Mouse (Mus musculus) heart, postnatal 10 days (tissue): Measurements from ENCODE around the gene Gpn1. TPM values are rescaled to one million over a fixed set of nuclear protein-coding genes. Genes with fewer than 3 reads are reported as not detected.
"Not testable (repeated sequence)": the region's sequence is repeated elsewhere in the genome, so short reads cannot be mapped to it uniquely, and the experiment has no call there.

Source experiments
- DNase-seq, 2 experiments: peaks; one replicate each; pipeline ENCODE4 v3.0.0; 2021
- intact Hi-C: fragments of 180-260 bp; cut with DNase I; formaldehyde crosslinking; loops from one replicate; pipeline ENCODE4 v1.15.1; 2025
- total RNA-seq, 2 experiments: library from RNA; stranded (reverse); gene quantifications; 2 replicates each; pipeline ENCODE4 v1.2.3; 2021

Gene Gpn1
- 10 to 100 TPM; 22.1 to 24.5 TPM for total RNA-seq

DNA sequence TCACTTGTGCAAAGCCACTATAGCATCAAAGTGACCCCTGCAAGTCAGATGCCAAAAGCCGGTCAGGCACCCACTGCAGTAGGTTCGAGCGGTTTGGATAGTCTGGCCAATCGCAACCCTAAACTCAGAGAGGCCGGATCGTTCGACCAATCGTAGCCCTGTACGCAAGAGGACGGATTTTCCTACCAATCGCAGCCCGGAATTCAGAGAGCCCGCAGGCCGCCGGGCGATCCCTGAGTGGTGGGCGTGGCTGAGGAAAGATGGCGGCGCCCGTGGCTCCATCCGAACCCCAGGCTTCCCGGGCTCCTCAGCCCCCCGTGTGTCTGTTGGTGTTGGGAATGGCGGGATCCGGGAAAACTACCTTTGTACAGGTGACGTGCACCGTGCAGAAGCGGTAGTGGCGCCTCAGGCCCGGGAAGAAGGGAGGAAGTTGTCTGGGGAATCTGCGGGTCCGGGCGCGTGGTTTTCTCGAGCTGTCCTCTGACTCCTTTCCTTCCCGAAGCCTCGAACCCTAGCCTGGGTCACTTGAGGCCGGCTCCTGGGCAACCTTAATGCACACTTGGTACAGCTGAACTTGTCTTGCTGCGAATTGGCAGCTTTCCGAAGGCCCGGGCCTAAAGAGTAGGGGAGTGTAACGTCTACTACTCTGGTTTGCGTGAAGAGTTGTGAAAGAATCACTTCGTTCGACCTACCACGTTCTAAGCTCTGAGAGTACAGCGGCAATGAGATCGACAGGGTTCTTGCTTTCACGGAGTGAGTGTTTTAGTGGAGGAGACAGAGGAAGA, at the start of gene Gpn1:
Gene Gpn1 (plus strand): TSS at position 229 of the 785 bp plus-strand sequence.
- intact Hi-C loops = no loop called here
- DNase-seq = peak; percentile 94 to 96

DNA sequence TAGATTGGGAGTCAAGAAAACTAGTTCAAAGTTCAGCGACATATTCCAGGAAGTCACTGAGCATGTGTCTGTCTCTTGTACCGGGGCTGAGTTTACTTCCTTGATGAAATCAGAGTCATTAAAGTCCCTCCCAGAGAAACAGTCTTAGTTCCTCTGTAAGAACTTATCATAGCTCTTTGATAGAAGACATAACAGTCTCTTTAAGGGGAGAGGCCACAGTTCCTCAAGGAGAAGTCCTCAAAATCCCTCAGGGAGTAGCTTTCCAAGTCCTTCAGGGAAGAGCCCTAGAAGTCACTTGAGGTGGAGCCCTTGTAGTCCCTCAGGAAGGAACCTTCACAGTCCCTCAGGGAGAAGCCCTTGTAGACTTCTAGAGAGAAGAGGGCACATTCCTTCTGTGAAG, 43.2 kb upstream of the Gpn1 start:
- intact Hi-C loops = no loop called here
- no peak for DNase-seq

DNA sequence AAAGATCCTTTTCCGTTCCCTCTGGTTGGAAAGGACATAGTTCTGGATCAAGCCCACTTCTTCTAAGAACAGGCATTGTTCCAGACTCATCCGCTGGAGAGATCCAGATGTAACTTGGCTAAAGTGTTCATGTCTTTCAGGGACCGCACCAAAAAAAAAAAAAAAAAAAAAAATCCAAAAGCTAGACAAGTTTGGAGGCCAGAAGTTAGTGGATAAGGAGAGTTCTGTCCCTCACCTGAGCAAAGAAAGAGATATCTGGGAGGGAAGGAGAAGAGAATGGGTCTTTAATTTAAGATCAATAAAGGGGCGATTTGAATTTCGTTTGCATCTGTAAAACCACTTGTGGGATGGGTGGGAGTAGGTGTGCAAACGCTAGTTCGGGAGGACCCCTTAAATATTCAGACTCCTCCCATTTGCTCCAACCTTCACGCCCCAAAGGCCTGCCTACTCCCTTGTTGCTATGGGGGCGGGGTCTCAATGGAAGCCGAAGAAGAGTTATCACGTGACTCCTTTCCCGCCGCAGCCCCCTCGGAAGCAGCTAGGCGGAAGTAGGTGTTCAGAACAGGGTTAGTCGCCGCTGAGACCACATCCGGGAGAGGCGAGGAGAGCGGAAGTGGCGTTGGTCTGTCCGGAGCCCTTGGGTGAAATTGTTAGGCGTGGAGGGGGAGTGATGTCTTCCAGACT, 42.5 kb upstream of the Gpn1 start, which contains the start of gene Zfp512:
Gene Zfp512 (plus strand): TSS at position 554 of the 684 bp plus-strand sequence.
- peak; percentile 95 to 97 for DNase-seq
- intact Hi-C loops = no loop called here

DNA sequence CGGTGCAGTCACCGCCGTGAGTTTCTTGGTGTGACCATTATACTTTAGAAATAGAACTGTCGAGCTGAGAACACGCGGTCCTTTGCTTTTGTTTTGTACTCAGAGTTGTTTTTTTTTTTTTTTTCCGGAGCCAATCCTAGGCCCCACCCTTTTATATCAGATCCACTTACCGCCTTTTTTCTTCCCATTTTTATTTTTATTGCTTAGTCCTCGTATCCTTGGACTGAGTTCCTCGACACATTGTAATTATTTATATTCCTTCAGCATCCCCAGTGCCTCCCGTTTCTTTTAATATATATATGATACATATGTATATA, 42.0 kb upstream of the Gpn1 start:
- DNase-seq = no peak
- intact Hi-C loops = no loop called here

DNA sequence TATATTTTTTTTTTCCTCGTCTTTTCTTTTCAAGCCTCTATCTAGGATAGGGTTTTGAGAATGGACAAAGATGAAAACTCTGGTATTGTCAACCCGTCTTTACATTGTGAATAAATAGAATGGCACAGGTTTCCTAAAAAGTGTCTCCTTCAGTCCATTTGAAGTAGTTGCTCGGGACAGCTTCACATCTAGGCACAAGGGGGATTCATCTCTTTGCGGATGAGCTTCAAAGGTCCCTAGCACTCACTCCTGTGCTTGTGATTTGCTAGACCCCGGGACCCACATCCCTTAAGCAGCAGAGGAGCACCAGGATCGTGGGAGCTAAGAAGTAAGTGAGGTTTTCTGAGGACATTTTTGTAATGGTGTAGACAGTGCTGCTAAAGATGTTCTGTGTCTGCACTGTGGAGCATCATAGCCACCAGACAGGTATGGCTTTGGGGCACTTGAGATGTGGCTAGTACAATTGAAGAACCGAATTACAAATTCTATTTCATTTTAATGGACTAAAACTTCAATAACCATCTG, 41.6 kb upstream of the Gpn1 start:
- peak in 1 of 2 experiments; percentile 12 for DNase-seq
- intact Hi-C loops = no loop called here

DNA sequence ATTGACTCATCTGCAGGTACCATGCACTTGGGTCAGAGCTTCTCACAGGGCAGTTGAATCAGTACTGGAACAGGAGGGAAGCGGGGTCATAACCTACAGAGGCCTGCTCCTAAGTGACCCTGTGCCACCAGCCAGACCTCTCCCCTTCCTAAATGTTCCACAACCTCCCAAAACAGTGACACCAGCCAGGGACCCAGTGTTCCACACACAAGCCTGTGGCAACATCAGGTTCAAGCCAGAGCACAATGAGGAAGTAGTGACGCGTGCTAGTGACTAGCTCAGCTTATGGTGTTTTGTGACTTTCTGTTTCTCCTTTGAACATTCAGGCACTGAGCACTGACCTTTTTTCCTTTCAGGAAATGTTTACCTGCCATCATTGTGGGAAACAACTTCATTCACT, 26.7 kb upstream of the Gpn1 start:
- peak in 1 of 2 experiments; percentile 2 for DNase-seq
- intact Hi-C loops = no loop called here

DNA sequence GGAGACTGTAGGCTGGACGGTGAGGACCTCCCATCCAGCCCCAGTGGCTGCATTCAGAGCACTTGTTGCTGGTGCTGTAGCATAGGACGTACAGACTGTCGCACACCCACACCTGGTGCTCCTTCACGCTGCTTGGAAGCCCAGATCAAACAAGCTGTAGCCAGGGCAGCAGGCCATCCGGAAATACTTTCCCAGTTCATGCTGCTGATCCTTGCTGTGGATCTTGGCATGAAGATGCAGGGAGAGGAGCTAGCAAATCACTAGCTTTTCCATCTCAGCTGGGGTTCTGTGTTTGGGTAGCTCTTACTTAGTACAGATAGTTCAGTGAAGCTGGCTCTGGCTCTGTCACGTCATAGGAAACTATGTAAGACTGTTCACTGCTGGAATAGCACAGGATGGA, 24.8 kb upstream of the Gpn1 start:
- intact Hi-C loops = no loop called here
- DNase-seq = no peak

DNA sequence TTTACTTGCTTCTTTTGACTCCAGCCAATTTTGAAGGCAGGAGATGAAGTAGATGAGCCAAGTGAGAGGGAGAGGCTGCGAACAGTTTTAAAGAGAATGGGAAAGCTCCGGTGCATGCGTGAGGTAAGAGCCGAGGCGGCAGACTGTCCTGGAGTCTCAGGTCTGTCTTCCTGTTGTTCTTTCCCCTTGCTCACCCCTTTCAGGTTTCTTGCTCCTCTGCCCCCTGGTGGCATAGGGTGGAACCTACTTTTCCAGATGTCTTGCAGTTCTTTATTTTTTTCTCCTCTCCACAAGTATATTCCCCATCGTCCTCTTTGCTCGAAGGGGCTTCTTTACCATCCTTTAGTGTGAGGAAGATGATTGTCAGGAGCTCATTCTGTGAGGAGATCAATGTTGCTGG, 24.2 kb upstream of the Gpn1 start:
- peak; percentile 48 to 72 for DNase-seq

DNA sequence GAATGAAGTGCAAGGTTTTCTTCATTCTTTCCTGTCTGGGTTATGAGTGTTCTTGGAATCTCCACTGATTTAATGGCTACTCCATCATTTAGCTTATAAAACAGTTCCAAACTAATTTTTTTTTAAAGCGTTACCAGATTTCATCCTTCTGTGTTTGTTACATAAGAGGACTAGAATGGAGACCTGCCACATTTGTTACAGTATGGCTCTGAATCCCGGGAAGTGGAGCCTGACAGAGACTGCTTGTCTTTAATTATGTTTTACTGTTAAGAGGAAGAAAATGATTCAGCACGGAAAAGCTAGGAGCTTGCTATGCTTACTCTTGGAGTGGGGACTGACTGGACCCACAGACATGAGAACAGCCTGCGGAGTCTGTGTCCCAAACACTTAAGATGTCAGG, 14.0 kb upstream of the Gpn1 start:
- intact Hi-C loops = no loop called here
- no peak for DNase-seq

More for the DNA sequence above, 24.2 kb upstream of the Gpn1 start:
- intact Hi-C loops = no loop called here

DNA sequence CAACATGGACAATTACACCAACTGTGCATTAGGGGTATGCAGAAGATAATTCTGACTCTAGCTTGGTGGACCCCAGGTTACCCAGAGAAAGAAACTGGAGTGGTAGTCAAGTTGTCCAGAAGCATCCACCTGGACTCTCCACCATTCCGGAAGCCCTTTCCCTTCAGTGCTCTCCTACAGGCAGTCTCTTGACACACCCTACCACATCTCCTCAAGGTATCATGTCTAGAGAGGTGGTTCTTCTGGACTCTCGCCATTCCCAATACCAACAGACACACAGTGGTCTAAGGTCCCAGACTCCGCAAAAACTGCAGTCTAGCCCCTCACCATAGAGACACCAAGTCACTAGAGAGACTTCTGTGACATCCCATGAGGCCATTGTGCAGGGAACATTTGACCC, 9.1 kb upstream of the Gpn1 start, which contains the start of gene 4930548H24Rik:
Gene 4930548H24Rik (plus strand): TSS at position 301 of the 400 bp plus-strand sequence.
- intact Hi-C loops = no loop called here
- DNase-seq = no peak

DNA sequence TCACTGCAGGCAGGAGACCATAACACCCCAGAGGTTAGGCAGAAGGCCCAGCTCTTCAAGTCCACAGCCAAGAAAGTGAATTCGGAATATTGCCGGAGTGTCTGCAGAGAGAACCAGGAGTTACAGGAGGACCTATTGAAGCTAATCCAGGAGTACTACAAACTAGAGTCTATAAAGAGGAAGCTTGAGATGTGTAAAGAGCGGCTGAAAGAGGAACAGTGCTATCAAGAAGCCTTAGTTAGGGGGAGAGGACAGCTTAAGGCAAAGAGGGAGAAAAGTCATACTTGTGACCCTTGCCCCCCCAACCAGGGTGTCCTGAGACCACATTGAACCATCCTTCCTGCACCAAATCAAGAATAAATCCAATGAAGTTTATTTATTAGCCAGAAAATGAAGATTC, 6.7 kb upstream of the Gpn1 start:
- no peak for DNase-seq

DNA sequence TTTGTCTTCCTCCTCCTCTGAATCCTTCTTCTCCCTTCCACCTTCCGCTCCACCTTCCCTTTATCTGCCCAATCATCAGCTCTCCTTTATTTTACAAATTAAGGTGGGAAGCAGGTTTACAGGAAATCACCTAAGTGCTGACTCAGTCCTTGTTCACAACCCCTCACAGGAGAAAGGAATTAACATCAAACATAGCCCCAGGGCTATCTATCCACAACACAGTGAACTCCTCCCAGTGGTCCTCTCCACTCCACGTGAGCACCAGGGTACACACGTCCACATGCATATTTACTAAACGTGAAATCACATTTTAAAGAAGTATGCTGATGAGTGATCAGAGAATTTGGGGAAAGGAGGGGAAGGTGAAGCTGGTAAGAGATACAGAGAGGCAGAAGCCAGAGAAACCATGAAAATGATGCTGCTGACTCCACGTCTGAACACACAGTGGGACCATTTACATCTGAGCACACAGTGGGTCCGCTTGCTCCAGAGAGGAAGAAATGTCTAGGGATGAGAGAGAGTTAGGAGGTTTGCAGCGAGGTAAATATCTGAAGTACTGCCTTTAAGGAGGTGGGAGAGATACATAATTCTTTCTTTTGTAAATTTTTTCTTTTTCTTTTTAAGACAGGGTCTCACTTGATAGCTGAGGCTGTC, 5.3 kb upstream of the Gpn1 start:
- intact Hi-C loops = no loop called here
- DNase-seq = no peak

More for the DNA sequence above, 6.7 kb upstream of the Gpn1 start:
- intact Hi-C loops = no loop called here

DNA sequence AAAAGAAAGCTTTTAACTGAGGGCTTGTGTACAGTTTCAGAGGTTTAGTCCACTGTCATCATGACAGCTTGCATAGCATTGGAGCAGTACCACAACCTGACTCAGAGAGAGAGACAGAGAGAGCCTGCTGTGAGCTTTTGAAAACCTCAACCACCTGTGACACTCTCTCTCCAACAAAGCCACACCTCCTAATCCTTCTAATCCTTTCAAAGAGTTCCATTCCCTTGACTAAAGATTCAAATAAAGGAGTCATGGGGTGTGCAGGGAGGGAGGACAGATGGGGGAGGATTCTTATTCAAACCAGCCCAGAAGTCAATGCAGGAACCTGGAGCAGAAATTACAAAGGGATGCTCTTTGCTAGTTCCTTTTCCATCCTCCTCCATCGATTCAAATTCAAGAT, 2.5 kb upstream of the Gpn1 start:
- intact Hi-C loops = no loop called here

DNA sequence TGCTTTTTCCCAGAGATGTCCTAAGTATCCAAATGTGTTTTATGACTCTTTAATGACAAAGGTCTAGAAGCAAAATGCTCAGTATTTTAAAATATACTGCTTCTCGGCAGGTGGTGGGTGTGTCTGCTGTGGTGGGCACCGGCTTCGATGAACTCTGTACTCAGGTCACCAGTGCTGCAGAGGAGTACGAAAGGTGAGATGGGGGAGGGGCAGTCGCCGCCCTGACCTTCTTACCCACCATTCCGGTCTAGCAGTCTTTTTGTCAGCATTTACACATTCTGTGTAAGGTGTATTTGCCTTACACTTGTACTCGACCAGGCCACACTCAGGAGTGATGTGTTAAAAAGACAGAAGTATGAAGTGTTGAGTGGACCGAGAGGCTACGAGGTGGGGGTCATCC, 10.3 kb downstream of the Gpn1 start:
- intact Hi-C loops = no loop called here
- DNase-seq = no peak

More for the DNA sequence above, 2.5 kb upstream of the Gpn1 start:
- no peak for DNase-seq

DNA sequence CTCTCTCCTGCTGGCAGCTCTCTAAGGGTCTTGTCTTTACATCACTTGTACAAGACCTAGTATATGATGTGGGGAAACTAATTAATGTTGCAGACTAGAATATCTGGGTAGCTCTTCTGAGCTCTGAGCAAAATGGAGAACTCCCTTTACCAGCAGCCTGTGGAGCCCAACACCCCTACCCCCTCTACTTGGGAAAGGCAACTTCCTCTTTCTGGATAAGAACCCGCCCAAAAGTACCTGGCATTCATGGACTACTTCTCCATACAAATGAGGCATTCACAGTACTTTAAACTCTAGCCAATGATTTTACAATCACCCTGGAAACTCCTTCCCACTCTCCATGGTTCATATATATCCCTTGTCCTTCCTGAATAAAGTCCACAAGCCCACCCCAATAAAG, 17.9 kb downstream of the Gpn1 start:
- DNase-seq = no peak
- intact Hi-C loops = no loop called here

DNA sequence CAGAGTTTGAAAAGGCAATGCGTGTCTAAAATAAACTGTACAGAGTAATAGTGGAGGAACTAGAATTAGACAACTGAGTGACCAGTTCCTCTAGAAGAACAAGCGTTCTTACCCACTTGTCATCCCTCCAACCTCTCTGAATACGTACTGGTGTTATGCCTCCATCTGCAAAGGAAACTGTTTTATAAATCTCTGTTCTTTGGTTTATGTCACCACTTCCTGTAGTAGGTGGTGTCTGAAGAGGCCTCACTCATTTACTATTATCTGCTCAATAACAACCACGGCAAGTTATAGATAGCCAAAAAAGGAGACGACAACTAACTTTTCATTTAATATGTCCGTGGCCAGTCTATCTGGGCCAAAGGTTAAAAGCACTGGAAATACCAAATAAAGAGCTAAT, 26.0 kb downstream of the Gpn1 start:
- DNase-seq = no peak
- intact Hi-C loops = no loop called here

DNA sequence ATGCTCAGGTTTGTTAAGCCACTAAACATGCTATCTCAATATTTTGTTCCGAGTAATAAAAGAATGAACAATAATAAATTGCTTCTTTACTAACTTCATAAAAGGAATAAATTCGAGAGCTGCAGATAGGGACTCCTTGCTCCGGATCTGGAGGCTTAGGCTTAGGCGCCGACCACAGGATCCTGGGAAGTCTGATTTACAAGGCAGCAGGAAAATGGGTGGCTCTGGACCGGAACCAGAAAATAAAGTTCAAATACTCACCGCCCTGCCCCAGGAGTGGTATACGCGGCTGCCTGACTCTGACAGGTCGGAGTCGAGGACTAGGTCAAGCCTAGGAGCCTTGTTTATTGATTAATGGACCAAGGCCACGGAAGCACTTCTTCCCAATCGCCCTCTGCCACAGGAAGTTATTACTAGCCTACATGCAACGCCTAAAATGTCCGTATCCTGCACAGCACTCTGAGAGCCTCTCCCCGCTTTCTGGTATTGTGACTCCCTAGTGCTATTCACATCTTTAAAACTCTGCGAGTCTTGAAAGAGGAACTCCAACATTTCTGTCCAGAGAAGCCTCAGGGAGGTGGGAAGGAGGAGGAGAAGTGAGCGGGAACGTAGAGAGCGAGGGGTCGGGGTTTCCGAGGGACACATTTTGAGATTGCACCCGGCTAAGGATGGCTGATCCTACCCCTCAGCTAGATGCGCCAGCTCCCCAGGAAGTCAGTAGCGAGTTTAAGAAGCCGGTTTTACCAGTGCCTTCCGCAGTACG, 32.0 kb downstream of the Gpn1 start, which contains the start of gene Slc4a1ap:
Gene Slc4a1ap (plus strand): TSS at position 642 of the 763 bp plus-strand sequence.
- intact Hi-C loops = no loop called here
- peak; percentile 85 to 90 for DNase-seq

DNA sequence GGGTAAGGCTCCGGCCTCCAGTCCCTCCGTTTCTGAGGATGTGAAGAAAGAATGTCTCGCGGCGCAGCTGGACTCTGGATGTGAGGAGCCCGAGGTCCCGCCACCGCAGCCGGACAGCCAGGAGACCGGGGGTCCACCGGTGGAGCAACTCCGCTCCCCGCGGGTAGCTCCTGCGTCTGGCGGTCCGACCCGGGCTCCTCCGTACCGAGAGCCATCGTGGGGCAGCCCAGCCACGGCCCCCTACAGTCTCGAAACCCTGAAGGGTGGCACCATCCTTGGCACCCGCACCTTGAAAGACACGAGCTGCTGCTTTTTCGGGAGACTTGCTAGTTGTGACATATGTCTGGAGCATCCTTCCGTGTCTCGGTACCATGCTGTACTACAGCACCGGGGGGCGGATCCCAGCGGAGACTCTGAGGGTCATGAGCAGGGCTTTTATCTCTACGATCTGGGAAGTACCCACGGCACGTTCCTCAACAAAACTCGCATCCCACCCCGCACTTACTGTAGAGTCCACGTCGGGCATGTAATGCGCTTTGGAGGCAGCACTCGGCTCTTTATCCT, 32.7 kb downstream of the Gpn1 start:
- intact Hi-C loops = no loop called here
- DNase-seq = no peak

DNA sequence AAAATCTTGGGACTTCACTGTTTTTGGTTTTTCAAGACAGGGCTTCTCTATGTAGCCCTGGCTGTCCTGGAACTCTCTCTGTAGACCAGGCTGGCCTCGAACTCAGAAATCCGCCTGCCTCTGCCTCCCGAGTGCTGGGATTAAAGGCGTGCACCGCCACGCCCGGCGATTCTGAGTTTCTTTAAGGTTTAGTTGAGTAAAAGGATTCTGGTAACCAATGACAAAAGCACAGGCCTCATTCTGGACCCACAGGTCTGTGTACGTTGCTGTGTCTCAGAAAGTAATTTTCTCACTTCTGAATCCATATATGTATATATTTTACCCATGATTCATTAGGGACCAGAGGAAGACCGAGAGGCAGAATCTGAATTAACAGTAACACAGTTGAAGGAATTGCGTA, 33.2 kb downstream of the Gpn1 start, which contains the start of gene Supt7l:
Gene Supt7l (minus strand): TSS at position 101 of the 400 bp plus-strand sequence.
- intact Hi-C loops, DNase-seq: not testable (repeated sequence)

DNA sequence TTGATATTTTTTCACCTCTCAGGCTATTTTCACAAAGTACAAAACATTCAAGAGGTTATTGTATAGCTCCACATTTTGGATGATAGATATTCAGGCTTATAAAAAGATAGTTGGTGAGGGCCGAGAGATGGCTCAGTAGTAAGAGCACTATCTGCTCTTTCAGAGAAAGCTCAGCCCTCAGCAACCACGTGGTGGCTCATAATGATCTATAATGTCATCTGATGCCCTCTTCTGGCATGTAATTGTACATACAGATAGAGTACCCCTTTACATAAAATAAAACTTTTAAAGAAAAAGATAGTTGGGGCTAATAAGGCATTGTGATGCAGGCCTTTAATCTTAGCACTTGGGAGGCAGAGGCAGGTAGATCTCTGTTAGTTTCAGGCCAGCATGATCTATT, 34.0 kb downstream of the Gpn1 start:
- DNase-seq = no peak
- intact Hi-C loops = no loop called here
